Mouse (Mus musculus) kidney, postnatal 0 days (tissue): ENCODE measurements at regions not wholly inside any gene's neighbourhood (a gene's known extent, or its start where the extent isn't known, plus 50 kb on each side); places are given as distances from the start of the nearest gene placed in this dataset.

Source experiments
- ATAC-seq: fragments of 200-750 bp; cut with Nextera tagmentation; replicated peaks from 2 replicates; pipeline ENCODE4 v1.8.0; 2017; ENCODE audit warnings: low read depth, moderate number of reproducible peaks, moderate TSS enrichment, moderate library complexity; ENCODE audit not compliant: low FRiP score
- DNase-seq: peaks from one replicate; pipeline ENCODE4 v3.0.0-alpha.2; 2016; ENCODE audit warnings: low spot score
- H3K27ac ChIP-seq: fragments of 300-500 bp; sonication (generic); 2 replicates; pipeline ENCODE4 v1.5.1; 2014; ENCODE audit warnings: mild to moderate bottlenecking
- H3K27me3 ChIP-seq: fragments of 300-500 bp; sonication (generic); 2 replicates; pipeline ENCODE4 v1.6.1; 2014; ENCODE audit warnings: low read length, mixed read lengths; ENCODE audit not compliant: insufficient read depth
- H3K36me3 ChIP-seq: fragments of 300-500 bp; sonication (generic); 2 replicates; pipeline ENCODE4 v1.6.1; 2014; ENCODE audit warnings: low read length, mixed read lengths; ENCODE audit not compliant: insufficient read depth
- H3K4me1 ChIP-seq: fragments of 300-500 bp; sonication (generic); replicated peaks from 2 replicates; pipeline ENCODE4 v1.6.1; 2014; ENCODE audit warnings: antibody characterized with exemption, low read length, mixed read lengths; ENCODE audit not compliant: insufficient read depth
- H3K4me2 ChIP-seq: fragments of 300-500 bp; sonication (generic); 2 replicates; pipeline ENCODE4 v1.6.1; 2014; ENCODE audit warnings: mild to moderate bottlenecking, low read length, moderate library complexity, mixed read lengths
- H3K4me3 ChIP-seq: fragments of 300-500 bp; sonication (generic); replicated peaks from 2 replicates; pipeline ENCODE4 v1.5.1; 2014; ENCODE audit warnings: low read depth, low read length
- H3K9ac ChIP-seq: fragments of 300-500 bp; sonication (generic); 2 replicates; pipeline ENCODE4 v1.6.1; 2014; ENCODE audit warnings: low read depth, low read length
- H3K9me3 ChIP-seq: fragments of 300-500 bp; sonication (generic); replicated peaks from 2 replicates; pipeline ENCODE4 v1.6.1; 2016; ENCODE audit warnings: low read length, inconsistent platforms, mixed read lengths
- CTCF ChIP-seq: IDR thresholded peaks from 2 replicates; pipeline ENCODE4 v1.5.1; 2016; ENCODE audit warnings: antibody characterized with exemption, low read depth, mild to moderate bottlenecking, moderate library complexity
- WGBS: fragments of 180-500 bp; shearing (Covaris S2); extraction: QIAGEN DNeasy Blood & Tissue Kit; methylation state at CpG from one replicate; pipeline ENCODE4 v1.1.7; 2014; 5-methylcytosine and 5-hydroxymethylcytosine counted together

DNA sequence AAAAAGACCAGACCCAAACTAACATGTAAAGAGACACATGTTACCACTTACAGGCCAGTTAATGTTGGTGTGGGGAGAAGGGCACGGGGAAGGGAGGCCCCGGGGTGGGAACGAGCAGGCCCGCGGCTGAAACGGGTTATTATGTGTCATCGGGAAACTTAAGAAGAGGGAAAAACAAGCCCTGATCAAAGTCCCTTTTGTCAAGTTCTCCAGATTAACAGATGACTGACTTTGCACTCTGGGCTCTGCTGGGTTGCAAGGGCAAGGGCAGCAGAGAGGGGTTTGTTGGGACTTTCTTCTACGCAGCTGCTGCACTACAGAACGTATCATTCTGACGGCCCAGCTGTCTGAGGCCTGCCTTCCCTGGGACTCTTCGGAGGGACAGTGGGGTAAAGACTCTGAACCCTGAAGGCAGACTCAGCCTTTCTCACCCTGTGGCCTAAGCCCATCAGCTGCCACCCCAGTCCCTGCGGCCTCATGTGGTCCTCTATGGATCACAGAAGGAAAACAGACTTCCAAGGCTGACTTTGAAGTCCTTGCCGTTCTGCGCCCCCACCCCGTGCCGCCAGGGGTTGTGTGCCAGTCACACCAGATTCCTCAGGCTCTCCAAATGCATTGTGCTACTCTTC lies 240.7 kb downstream of the Rplp1 start:
- no peak overlapping the region for H3K9ac ChIP-seq
- TF ChIP-seq CTCF, result no peak
- peak; percentile 56 for DNase-seq
- H3K4me3 ChIP-seq, result no peak overlapping the region
- no peak overlapping the region for H3K4me2 ChIP-seq
- whole genome bisulfite sequencing, result 35% methylated on average over 16 of the region's 16 CpGs
- H3K4me1 ChIP-seq, result 0 out of 2 replicates have a peak, but pooled peaks cover 5% of the 10 kb centered on the region
- 0 out of 2 replicates have a peak, but pooled peaks cover 4% of the 10 kb centered on the region for H3K27me3 ChIP-seq
- H3K36me3 ChIP-seq, result no peaks in the 10 kb centered on the region
- no peak overlapping the region for H3K27ac ChIP-seq
- ATAC-seq, result no peak
- no peaks in the 10 kb centered on the region for H3K9me3 ChIP-seq

DNA sequence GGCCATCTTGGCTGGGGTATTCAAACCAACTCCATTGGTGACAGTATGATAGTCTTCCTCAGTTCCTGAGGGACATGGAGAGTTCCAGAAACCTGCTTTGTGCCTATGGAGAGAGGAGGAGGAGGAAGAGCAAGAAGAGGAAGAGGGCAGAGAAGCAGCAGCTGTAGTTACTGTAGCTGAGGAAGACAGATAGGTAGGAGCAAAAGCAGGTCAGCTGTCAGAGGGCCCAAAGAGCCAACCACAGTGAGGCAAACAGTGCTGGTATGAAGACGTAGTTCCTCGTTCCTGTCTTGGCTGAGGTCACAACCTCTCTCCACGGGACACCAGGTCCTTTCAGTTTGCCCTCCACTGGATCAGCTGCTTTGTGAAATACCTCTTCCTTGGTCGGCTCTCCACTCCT lies 243.4 kb downstream of the Rplp1 start:
- Histone ChIP-seq H3K9me3 (no peaks in the 10 kb centered on the region), H3K27ac (no peak overlapping the region), H3K9ac (no peak overlapping the region), H3K36me3 (no peaks in the 10 kb centered on the region), H3K4me2 (no peak overlapping the region), H3K27me3 (no peaks in the 10 kb centered on the region), H3K4me1 (0 out of 2 replicates have a peak, but pooled peaks cover 5% of the 10 kb centered on the region), H3K4me3 (no peak overlapping the region)
- DNase-seq, result no peak
- 73% methylated on average over 4 of the region's 4 CpGs for WGBS
- no peak for ATAC-seq
- TF ChIP-seq CTCF, result no peak

DNA sequence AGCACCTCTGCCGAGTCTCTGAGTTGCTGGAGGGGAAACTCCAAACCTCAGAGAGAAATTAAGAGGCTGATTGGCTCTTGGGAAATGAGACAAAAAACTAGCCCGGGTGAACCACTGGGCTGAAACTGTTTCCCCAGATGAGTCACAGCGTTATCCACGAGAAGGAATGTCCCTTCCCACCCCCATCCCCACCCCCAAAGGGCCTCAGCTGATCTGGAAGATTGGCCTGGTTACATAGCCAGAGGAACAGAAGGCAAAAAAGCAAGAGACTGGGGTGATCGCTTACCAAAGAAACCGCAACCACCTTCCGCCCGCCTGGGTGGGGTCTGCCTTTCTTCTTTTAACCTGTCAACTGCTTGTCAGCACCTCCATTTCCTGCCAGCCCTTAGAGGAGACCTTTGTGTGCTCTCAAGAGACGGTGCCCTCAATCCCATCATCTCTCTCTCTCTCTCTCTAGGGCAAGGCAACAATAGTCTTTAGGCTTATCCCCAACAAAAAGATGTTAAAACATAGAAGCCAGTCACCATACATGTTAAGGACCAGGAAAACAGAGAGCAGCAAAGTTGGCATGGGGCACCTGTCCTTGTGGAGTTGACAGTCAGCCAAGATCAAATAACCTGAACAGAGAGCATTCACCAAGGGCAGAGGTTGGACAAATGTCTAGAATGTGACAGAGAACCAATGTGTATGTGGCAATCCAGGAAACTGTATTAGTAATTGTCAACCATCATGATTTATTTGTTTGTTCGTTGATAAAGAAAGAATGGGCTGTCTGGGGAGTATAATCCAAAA lies 244.4 kb downstream of the Rplp1 start:
- Histone ChIP-seq H3K27me3 (no peaks in the 10 kb centered on the region), H3K9ac (no peak overlapping the region), H3K9me3 (no peaks in the 10 kb centered on the region), H3K4me2 (no peak overlapping the region), H3K4me3 (no peak overlapping the region), H3K27ac (no peak overlapping the region), H3K36me3 (no peaks in the 10 kb centered on the region), H3K4me1 (0 out of 2 replicates have a peak, but pooled peaks cover 5% of the 10 kb centered on the region)
- no peak for TF ChIP-seq CTCF
- no peak; the same call in 1 of the 2 replicates for ATAC-seq
- DNase-seq, result peak; percentile 32
- 39% methylated on average over 10 of the region's 10 CpGs for WGBS

DNA sequence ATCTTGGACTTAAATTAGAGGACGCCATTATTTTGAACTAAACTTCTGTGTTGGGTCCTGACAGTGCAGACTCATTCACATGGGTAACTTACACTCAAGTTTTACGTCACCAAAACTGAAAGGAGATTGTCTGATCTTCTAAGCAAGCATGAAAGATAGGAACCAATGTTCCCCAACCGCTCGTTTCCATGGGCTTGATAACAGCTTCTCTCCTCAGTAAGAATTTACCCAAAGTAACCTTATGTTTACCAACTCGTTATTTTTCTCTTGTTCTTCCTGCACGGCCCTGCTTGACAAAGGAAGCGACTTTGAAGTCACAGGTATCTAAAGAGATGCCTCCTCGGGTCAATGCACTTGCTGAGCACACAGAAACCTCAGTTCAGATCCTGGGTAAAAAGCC lies 245.6 kb downstream of the Rplp1 start:
- 70% methylated on average over 8 of the region's 8 CpGs for WGBS
- Histone ChIP-seq H3K27me3 (no peaks in the 10 kb centered on the region), H3K4me1 (0 out of 2 replicates have a peak, but pooled peaks cover 5% of the 10 kb centered on the region), H3K36me3 (no peaks in the 10 kb centered on the region), H3K27ac (no peak overlapping the region), H3K4me3 (no peak overlapping the region), H3K9me3 (no peaks in the 10 kb centered on the region), H3K9ac (no peak overlapping the region), H3K4me2 (no peak overlapping the region)
- DNase-seq (no peak), ATAC-seq (no peak)
- TF ChIP-seq CTCF, result no peak

DNA sequence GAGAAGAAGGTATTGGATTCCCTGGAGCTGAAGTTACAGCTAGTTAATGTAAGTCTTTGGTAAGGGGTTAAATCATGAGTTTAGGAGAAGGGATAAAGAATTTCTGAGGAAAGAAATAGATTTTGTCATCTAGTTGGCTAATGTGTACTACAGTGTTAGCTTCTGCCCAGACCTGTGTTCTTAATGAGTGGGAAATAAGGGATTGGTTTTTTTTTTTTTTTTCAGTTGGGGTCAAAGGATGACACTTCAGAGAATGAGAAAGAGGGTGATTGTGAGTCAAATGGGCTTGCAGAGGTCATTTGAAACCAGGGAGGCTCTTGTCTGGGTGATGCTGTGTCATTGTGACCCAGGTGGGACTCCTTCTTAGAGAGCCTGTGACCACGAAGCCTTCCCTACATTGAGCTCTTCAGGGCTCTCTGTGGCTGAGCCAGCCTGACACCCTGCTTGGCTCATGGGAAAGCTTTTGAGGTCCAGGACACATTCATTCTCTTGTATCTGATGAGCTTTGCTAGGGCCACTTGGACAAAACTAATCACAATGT lies 246.1 kb downstream of the Rplp1 start:
- no peaks in the 10 kb centered on the region for H3K27me3 ChIP-seq
- 73% methylated on average over 1 of the region's 1 CpGs for WGBS
- H3K27ac ChIP-seq, result no peak overlapping the region
- no peaks in the 10 kb centered on the region for H3K36me3 ChIP-seq
- 0 out of 2 replicates have a peak, but pooled peaks cover 1% of the 10 kb centered on the region for H3K4me1 ChIP-seq
- DNase-seq (no peak), ATAC-seq (no peak)
- TF ChIP-seq CTCF, result no peak
- no peak overlapping the region for H3K4me3 ChIP-seq
- H3K4me2 ChIP-seq, result no peak overlapping the region
- no peaks in the 10 kb centered on the region for H3K9me3 ChIP-seq
- no peak overlapping the region for H3K9ac ChIP-seq

DNA sequence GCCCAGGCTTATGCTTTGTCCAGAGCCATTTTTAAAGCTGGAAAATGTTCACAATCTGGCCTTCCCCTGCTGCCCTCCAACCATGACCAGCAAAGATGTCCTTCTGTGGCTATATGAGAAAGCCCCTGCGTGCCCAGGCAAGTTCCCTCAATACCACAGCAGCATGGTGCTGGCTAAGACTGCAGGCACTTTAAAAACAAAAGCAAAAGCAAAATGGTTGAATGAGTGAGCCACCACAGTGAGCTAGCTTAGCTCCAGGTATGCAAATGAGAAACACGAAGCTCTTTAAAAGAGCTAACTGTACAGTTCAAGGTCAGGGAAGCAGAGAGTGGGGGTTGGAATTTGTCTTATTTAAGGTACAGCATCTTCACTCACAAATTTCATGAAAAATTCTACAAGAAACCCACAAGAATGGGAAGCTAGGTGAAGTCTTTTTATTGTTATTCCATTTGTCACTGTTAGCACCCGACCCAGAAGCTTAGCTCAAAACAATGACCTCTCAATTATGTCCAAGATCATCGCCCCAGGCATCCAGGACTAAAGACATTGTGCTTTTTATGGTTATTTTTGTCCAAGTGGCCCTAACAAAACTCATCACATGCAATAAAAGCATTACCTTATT lies 246.8 kb downstream of the Rplp1 start:
- DNase-seq, result no peak
- no peak for ATAC-seq
- no peaks in the 10 kb centered on the region for H3K36me3 ChIP-seq
- no peak overlapping the region for H3K4me2 ChIP-seq
- H3K9ac ChIP-seq, result no peak overlapping the region
- no peaks in the 10 kb centered on the region for H3K4me1 ChIP-seq
- no peak for TF ChIP-seq CTCF
- WGBS, result 66% methylated on average over 4 of the region's 4 CpGs
- no peaks in the 10 kb centered on the region for H3K9me3 ChIP-seq
- H3K27me3 ChIP-seq, result no peaks in the 10 kb centered on the region
- no peak overlapping the region for H3K4me3 ChIP-seq
- H3K27ac ChIP-seq, result no peak overlapping the region
